Mouse (Mus musculus): ENCODE measurements around the gene Sv2a. TPM values are rescaled to one million over a fixed set of nuclear protein-coding genes. Genes with fewer than 3 reads are reported as not detected.
A peak's percentile ranks its signal among the peaks of the same experiment; 100 is the strongest.

The Sv2a gene
- polyA plus RNA-seq, 1 experiment from 2014 or later = 3.5 TPM

DNA sequence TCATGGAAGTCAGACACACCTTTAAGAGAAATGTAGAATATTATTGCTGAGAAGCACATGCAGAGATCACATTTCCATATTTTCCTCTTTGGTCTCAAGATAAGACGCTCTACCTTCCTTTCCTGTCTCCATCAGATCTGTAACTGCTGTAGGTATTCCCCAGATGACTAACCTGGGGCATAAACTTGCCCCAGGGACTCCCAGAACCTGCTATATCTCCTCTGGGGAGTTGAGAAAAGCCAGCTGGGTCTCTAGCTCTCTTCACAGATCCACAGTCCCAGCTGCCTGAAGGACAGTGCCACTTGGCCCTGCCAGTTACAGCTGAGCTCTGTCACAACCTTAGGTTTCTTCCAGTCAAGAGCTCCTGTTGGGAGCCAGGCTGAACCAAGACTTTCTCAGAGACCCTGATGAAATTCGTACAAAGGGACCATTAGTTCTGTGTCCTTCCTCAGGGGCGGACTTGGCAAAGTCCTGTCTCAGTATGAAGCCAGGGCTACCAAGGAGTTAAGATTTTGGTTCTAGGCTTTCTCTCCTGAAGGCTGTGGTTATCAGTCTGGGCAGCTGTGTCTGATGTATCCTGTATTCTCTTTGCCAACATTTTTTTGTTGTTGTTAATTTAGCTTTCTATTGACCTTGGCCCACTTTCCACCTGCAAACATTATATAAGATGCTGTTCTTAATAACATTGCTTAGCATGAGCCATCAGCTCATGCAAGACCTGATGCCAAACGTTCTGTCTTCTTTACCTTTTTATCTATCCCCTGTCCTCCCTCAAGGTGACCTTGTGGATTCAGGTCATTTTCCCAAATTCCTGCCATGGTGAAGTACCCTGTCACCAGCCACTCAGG, 50.2 kb downstream of the Sv2a start:
- ATAC-seq = no peak
- 80% methylated on average over 4 of the region's 4 CpGs for WGBS

GRCm38 (mm10) chr3:96231758-96232120, 50.8 kb downstream of the Sv2a start:
- WGBS = 37% methylated on average over 2 of the region's 2 CpGs
- Histone ChIP-seq H3K36me3 (ENCODE audit: control insufficient read depth, insufficient read depth) (no peaks in the 10 kb centered on the region), H3K4me1 (replicated peaks; ENCODE audit: control insufficient read depth, insufficient read depth, low read length) (0 out of 2 replicates have a peak, but pooled peaks cover under 1% of the 10 kb centered on the region), H3K4me3 (ENCODE audit: low read depth, low read length) (no peak overlapping the region), H3K9ac (ENCODE audit: low read depth, low read length) (no peak overlapping the region), H3K9me3 (ENCODE audit: control insufficient read depth) (no peaks in the 10 kb centered on the region), H3K4me2 (replicated peaks; ENCODE audit: low read depth) (no peak overlapping the region), H3K27me3 (replicated peaks; ENCODE audit: control insufficient read depth, insufficient read depth, low read length) (no peaks in the 10 kb centered on the region), H3K27ac (ENCODE audit: low read depth, low read length) (no peak overlapping the region)
- no peak for TF ChIP-seq CTCF (IDR thresholded peaks at IDR 0.05; ENCODE audit: low read depth)
- ATAC-seq = no peak

More for the DNA sequence above, 50.2 kb downstream of the Sv2a start:
- no peak for TF ChIP-seq CTCF (IDR thresholded peaks at IDR 0.05; ENCODE audit: low read depth)
- H3K27me3 ChIP-seq (replicated peaks; ENCODE audit: control insufficient read depth, insufficient read depth, low read length) = no peaks in the 10 kb centered on the region
- H3K9ac ChIP-seq (ENCODE audit: low read depth, low read length) = no peak overlapping the region
- no peaks in the 10 kb centered on the region for H3K9me3 ChIP-seq (ENCODE audit: control insufficient read depth)
- H3K27ac ChIP-seq (ENCODE audit: low read depth, low read length) = no peak overlapping the region
- no peak overlapping the region for H3K4me2 ChIP-seq (replicated peaks; ENCODE audit: low read depth)
- H3K36me3 ChIP-seq (ENCODE audit: control insufficient read depth, insufficient read depth) = no peaks in the 10 kb centered on the region
- H3K4me1 ChIP-seq (replicated peaks; ENCODE audit: control insufficient read depth, insufficient read depth, low read length) = no peaks in the 10 kb centered on the region
- no peak overlapping the region for H3K4me3 ChIP-seq (ENCODE audit: low read depth, low read length)

DNA sequence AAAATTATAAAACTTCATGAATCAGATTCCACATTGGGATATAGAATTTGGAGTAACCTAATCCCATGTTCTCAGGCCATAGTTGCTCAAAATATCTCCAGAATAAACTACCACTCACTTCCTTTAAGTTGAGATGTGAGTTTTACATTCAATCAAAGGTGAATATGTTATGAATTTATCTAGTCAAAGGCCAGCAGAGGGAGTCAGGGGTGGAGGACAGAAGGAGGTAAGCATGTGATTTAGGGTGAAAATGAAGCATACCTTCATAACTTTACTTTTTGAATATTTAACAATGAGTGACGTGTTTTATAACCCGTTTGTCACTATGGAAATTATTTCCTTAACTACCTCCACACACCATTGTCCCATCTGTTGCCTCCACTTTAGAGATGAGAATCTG, 54.0 kb downstream of the Sv2a start:
- no peaks in the 10 kb centered on the region for H3K27me3 ChIP-seq (replicated peaks; ENCODE audit: control insufficient read depth, insufficient read depth, low read length)
- no peaks in the 10 kb centered on the region for H3K9me3 ChIP-seq (ENCODE audit: control insufficient read depth)
- 85% methylated on average over 2 of the region's 2 CpGs for WGBS
- no peak overlapping the region for H3K9ac ChIP-seq (ENCODE audit: low read depth, low read length)
- no peak overlapping the region for H3K4me2 ChIP-seq (replicated peaks; ENCODE audit: low read depth)
- no peaks in the 10 kb centered on the region for H3K36me3 ChIP-seq (ENCODE audit: control insufficient read depth, insufficient read depth)
- no peak overlapping the region for H3K27ac ChIP-seq (ENCODE audit: low read depth, low read length)
- no peak overlapping the region for H3K4me3 ChIP-seq (ENCODE audit: low read depth, low read length)
- no peak for ATAC-seq
- H3K4me1 ChIP-seq (replicated peaks; ENCODE audit: control insufficient read depth, insufficient read depth, low read length) = peaks cover 9% of the 10 kb centered on the region
- TF ChIP-seq CTCF (IDR thresholded peaks at IDR 0.05; ENCODE audit: low read depth) = peak; percentile 32; the same call in 1 of the 2 replicates

DNA sequence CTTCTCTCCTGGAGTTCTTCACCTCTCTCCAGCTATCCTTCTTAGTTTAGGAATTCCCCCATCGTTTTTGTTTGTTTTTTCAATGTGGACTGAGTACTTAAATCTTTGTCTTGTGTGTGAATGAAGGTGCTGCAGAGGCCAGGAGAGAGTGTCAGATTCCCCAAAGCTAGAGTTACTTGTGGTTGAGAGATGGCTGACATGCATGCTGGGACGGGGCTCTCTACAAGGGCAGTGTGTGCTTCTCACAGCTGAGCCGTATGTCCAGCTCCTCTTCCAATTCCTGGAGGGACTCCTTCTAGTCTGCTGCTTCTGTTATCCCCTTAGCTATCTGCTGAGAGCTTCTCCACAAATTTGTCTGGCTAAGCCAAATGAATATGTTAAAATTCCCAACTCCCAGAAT, 54.9 kb downstream of the Sv2a start:
- ATAC-seq = no peak
- WGBS = 64% methylated on average over 3 of the region's 3 CpGs
- H3K27me3 ChIP-seq (replicated peaks; ENCODE audit: control insufficient read depth, insufficient read depth, low read length) = no peaks in the 10 kb centered on the region
- peaks cover 9% of the 10 kb centered on the region for H3K4me1 ChIP-seq (replicated peaks; ENCODE audit: control insufficient read depth, insufficient read depth, low read length)
- no peak overlapping the region for H3K4me3 ChIP-seq (ENCODE audit: low read depth, low read length)
- H3K27ac ChIP-seq (ENCODE audit: low read depth, low read length) = no peak overlapping the region
- TF ChIP-seq CTCF (IDR thresholded peaks at IDR 0.05; ENCODE audit: low read depth) = no peak
- no peak overlapping the region for H3K4me2 ChIP-seq (replicated peaks; ENCODE audit: low read depth)
- H3K9ac ChIP-seq (ENCODE audit: low read depth, low read length) = no peak overlapping the region
- H3K9me3 ChIP-seq (ENCODE audit: control insufficient read depth) = no peaks in the 10 kb centered on the region
- H3K36me3 ChIP-seq (ENCODE audit: control insufficient read depth, insufficient read depth) = no peaks in the 10 kb centered on the region

- H3K4me3 ChIP-seq (ENCODE audit: low read depth, low read length) = peak overlapping the region; percentile 41
- H3K27ac ChIP-seq (ENCODE audit: low read depth, low read length) = no peak overlapping the region
- no peak overlapping the region for H3K9ac ChIP-seq (ENCODE audit: low read depth, low read length)
- H3K36me3 ChIP-seq (ENCODE audit: control insufficient read depth, insufficient read depth) = no peaks in the 10 kb centered on the region
- peaks cover 9% of the 10 kb centered on the region for H3K4me1 ChIP-seq (replicated peaks; ENCODE audit: control insufficient read depth, insufficient read depth, low read length)
- peak overlapping the region; percentile 70 for H3K4me2 ChIP-seq (replicated peaks; ENCODE audit: low read depth)
- no peaks in the 10 kb centered on the region for H3K9me3 ChIP-seq (ENCODE audit: control insufficient read depth)
- no peaks in the 10 kb centered on the region for H3K27me3 ChIP-seq (replicated peaks; ENCODE audit: control insufficient read depth, insufficient read depth, low read length)
- TF ChIP-seq CTCF (IDR thresholded peaks at IDR 0.05; ENCODE audit: low read depth) = no peak
- WGBS = 60% methylated on average over 4 of the region's 4 CpGs
- no peak for ATAC-seq
Measured at GRCm38 (mm10) chr3:96236834-96237334, 55.9 kb downstream of the Sv2a start.

DNA sequence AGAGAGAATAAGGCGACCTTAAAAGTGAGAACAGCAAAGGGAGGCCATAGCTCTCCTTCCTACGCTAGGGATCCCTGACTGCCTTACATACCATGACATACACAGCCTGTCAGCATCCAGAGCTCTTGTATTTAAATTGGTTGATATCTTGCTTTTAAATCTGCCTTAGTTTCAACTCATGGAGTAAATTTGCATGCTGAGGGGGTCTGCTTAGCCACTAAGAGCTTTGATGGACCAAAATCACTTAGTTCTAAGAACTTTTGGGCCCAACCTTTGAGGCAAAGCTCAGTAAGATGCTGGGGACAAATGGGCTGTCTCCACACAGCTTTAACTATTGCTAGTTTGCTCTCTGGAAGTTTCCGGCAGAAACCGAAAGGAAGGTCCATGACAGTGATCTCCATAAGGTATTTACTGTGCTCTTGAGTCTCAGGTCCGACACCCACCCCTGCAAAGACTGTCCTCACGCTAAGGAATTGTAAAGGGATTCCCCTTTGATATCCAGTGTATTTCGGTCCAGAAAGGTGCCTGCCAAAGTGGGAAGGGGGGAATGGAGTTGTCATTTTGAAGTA, 56.5 kb downstream of the Sv2a start:
- no peaks in the 10 kb centered on the region for H3K36me3 ChIP-seq (ENCODE audit: control insufficient read depth, insufficient read depth)
- H3K27ac ChIP-seq (ENCODE audit: low read depth, low read length) = peak overlapping the region; percentile 54; the same call in 1 of the 2 replicates
- WGBS = 13% methylated on average over 7 of the region's 7 CpGs
- no peak for TF ChIP-seq CTCF (IDR thresholded peaks at IDR 0.05; ENCODE audit: low read depth)
- no peaks in the 10 kb centered on the region for H3K9me3 ChIP-seq (ENCODE audit: control insufficient read depth)
- H3K4me2 ChIP-seq (replicated peaks; ENCODE audit: low read depth) = peak overlapping the region; percentile 70
- peaks cover 9% of the 10 kb centered on the region for H3K4me1 ChIP-seq (replicated peaks; ENCODE audit: control insufficient read depth, insufficient read depth, low read length)
- peak overlapping the region; percentile 54; the same call in 1 of the 2 replicates for H3K9ac ChIP-seq (ENCODE audit: low read depth, low read length)
- H3K27me3 ChIP-seq (replicated peaks; ENCODE audit: control insufficient read depth, insufficient read depth, low read length) = no peaks in the 10 kb centered on the region
- no peak for ATAC-seq
- peak overlapping the region; percentile 41 for H3K4me3 ChIP-seq (ENCODE audit: low read depth, low read length)
